Mouse (Mus musculus) MEL-GATA-1-ER (cell line): Measurements from ENCODE around the gene Nrl.
A peak's percentile ranks its signal among the peaks of the same experiment; 100 is the strongest.

Experiments
- DNase-seq: peaks from one replicate; pipeline ENCODE4 v3.0.0-alpha.2; 2012; ENCODE audit warnings: low read depth; ENCODE audit errors: extremely low read depth

Nrl gene

DNA sequence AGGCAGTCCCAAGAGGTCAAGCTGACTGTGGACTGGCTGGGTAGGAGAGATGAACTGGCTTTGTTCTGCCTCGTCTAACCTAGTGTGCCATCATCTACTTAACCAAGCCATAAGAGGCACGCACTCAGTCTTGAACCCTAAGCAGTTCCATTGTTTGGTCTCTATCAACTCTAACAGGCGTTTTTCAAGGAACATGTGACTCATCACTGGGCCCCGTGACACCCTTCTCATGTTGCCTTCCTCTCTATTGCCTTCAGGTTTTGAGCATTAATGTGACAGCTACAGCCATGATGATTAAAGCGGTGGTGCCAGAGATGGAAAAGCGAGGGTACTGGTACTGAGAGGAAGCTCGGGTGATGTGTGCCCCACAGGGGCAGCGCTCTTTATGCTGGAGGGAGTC is 37.9 kb downstream of the Nrl start:
- no peak for DNase-seq

DNA sequence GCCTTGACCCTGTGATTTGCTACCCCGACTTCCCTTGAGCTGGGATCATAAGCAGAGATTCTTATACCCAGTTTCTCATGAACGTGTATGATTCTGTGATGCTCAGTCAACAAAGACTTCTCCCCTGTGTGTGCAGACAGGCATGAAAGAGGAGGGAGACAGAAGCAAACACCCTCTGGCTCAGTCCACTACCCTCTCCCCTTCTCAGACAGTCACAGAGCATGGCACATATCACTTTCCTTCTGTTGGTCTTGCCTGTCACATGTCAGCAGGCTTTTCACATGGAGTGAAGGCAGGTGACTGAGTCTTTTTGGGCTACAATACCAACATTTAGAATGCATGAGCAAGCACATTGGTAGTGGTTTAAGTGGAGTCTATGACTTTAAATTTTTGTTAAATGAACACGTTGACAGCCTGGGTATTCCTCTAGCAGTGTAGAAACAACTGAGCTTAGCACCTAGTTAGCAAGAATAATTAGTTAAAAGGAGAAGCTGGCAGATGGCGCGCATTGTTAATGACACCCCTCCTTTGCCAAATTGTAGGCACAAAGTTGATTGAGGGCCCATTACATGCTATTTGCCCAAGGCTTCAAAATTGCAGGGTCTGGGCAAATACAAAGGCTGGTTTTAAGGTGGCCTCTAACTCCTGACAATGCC is 40.2 kb downstream of the Nrl start:
- DNase-seq, result no peak

DNA sequence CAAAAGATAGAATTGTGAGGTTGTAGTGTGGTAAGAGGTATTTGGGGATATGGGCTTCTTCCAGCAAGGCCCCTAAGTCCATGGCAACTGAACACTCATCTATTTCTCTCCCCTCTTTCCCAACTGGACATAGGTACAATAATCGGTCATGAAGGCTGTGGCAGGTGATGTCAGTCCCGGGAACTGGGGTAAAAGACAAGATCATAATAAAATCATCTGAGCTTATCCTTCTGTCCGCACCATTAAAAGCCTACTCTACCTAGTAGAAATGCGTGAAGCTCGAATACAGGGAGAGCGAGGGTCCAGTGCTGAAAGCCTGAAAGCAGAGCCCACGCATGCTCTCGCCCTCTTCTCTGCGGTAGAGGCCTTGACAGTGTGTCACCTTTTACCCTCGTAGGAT is 45.2 kb downstream of the Nrl start:
- DNase-seq, result no peak

DNA sequence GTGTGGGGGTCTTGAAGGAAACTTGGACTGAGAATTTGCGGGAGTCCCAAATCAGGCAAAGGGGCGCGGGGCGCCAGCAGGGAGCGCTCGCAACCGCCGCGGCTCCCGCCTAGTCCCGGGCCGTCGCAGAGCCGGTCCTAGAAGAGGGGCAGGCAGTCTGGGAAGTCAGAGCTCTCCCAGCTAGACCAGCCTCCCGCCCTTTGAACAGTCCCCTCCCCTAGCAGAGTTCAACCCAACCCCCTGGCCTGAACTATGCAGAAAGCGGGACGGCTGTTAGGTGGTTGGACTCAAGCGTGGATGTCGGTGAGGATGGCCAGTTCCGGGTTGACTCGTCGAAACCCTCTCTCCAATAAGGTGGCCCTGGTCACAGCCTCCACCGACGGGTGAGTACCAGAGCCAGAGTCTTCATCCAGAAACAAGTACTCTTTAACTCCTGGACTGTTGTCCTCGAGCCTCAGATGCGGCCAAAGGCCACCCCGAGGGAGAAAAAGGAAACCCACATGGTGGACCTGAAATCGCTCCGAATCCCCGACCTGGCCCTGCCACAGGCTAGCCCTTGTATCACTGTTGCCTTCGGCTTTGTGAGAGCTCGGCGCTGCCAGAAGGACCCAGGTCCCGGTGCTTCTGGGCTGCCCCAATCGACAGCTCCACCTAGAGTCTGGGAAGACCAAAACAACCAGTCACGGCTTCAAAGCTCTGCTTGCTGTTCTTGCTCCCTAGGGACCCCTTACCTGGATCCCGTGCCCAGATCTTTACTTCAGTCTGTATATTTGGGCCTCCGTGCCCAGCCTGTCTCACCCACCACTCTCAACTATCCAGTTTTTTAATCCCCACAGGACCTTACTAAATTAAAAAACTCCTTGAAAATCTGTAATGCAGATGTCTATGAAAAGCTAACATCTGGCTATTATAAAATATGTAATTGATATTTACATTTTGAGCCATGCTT is 45.9 kb downstream of the Nrl start, which contains the start of gene Dhrs4:
TSS of gene Dhrs4 (plus strand) at position 108 of the 949 bp plus-strand sequence.
- peak; percentile 74 for DNase-seq

DNA sequence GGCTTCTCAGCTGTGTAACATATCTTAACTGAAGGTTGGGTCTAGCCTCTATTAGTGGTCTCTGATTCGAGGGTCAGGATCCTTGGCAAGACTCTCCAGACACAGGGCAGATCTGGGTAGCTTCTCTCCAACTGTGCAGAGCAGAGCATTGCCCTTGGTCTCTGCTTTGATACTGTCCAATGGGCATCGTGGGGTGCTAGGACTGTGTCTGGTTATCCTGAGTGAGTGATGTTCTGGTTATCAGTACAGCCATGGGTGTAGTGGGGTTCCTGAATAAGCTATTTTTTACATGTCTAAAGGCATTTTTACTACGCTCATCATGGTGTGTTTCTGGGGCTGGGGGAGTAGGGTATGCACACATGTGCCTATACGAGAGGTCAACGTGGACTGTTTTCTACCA is 47.0 kb downstream of the Nrl start:
- DNase-seq, result no peak

DNA sequence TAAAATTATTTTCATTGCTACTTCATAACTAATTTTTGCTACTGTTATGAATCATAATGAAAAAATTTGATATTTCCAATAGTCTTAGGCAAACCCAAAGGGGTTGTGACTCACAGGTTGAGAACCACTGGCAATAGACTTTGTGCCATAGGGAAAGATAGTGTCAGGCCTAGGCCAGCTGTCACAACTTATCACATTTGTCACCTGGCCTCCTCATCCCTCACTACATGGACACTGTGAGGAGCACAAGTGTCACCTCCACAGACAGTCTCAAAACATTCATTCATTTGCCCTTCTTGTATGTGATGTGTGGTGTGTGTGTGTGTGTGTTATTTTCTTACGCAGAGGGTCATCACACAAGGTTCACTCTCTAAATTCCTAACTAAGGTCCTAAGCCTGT is 47.4 kb downstream of the Nrl start:
- DNase-seq, result no peak

DNA sequence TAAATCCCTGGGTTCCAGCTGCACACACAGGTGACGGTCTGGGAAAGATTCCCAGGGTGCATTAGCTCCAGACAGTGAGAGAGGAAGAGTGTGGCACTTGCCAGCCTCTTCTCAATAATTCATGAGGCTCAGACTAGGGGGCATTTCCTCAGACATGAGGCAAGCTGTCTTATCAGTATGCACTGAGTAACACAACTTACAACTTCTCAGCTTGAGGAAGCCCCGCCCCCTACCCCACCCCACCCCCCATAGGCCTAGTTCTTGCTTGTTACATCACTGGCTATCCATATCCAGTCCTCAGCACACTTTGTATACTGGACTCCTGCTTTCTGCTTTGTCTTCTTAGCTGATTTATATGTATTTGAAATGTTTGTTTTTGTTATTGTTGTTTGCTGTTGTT is 49.1 kb downstream of the Nrl start:
- peak; percentile 18 for DNase-seq

DNA sequence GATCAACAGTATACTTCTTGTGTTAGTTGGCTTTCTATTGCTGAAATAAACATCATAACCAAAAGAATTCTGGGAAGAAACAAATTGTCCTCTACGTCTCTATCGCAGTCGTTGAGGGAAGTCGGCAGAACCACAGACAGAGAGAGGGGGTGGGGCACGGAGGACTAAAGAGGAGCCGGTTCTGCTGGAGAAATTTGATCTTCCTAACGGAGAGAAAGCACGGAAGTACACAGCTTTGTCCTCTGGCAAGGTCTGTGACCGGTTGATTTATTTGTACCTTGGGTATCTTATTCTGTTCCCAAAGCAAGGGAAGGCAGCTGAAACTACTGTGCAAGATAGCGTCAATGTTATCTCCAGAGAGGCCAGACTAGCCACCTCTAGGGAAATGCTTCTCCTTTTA is 54.0 kb downstream of the Nrl start:
- no peak for DNase-seq

DNA sequence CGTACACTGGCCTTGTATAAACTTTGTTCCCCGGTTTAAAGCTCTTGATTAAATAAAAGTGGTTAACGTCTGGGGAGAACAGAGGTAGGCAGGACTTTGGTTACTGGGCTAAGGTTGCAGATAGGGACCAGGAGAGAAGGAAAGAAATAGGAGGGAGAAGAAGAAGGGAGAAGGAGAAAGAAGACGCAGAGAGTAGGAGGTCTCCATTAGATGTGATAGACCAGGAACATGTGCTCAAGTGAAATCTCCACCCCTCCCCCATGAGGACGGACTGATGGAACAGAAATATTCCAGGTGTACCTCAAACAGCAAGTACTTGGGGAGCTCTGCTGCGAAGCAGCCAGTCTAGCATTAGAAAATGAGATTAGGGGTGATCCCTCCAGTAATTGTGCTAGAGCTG is 55.0 kb downstream of the Nrl start:
- no peak for DNase-seq

DNA sequence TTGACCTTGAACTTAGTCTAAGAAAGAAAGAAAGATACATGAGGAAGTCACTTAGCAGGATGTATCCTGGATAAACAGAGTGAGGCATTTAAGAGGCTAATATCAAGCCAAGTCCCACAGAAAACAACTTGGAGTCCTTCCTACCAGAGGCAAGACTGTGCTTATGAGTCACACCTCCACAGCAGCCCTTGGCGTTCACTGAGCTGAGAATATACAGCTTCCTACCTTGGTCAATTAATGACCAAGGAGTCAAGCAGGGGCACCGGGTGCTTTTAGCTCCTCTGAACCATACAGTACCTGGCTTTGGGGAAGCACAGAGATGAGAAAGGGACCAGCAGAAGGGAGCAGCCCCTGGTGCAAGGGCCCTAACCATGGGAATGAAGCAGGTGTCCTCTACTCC is 55.7 kb downstream of the Nrl start:
- DNase-seq, result no peak
